Mouse (Mus musculus) c-Kit-negative CD71-positive TER-119-positive erythroid progenitor cells, embryonic 14.5 days (primary cell): Measurements from ENCODE around the gene Mmp21.
A peak's percentile ranks its signal among the peaks of the same experiment; 100 is the strongest.

Experiments used
- DNase-seq: peaks from one replicate; pipeline ENCODE4 v3.0.0-alpha.2; 2013; ENCODE audit warnings: low read depth, low spot score

Gene Mmp21

GRCm38 (mm10) chr7:133662467-133662866 is 17.4 kb downstream of the Mmp21 start:
- no peak for DNase-seq

- no peak for DNase-seq
Observed at GRCm38 (mm10) chr7:133645716-133646115, 34.1 kb downstream of the Mmp21 start.

- no peak for DNase-seq
Observed at GRCm38 (mm10) chr7:133638821-133639220, 41.0 kb downstream of the Mmp21 start.

- DNase-seq: peak; percentile 6
Observed at GRCm38 (mm10) chr7:133638306-133638705, 41.6 kb downstream of the Mmp21 start.

GRCm38 (mm10) chr7:133637361-133638305 is 42.2 kb downstream of the Mmp21 start, which contains the start of gene Edrf1:
TSS of gene Edrf1 (plus strand) at chr7:133637543.
- DNase-seq: peak; percentile 98

GRCm38 (mm10) chr7:133636738-133637352 is 43.0 kb downstream of the Mmp21 start:
- DNase-seq: peak; percentile 66

- DNase-seq: no peak
Observed at GRCm38 (mm10) chr7:133634932-133635650, 44.8 kb downstream of the Mmp21 start.

GRCm38 (mm10) chr7:133632476-133632875 is 47.4 kb downstream of the Mmp21 start:
- DNase-seq: peak; percentile 24

- no peak for DNase-seq
Observed at GRCm38 (mm10) chr7:133630821-133631220, 49.0 kb downstream of the Mmp21 start.

GRCm38 (mm10) chr7:133627184-133627936 is 52.5 kb downstream of the Mmp21 start:
- DNase-seq: no peak
